Mouse (Mus musculus): ENCODE measurements at regions not wholly inside any gene's neighbourhood (a gene's known extent, or its start where the extent isn't known, plus 50 kb on each side); places are given as distances from the start of the nearest gene placed in this dataset.

DNA sequence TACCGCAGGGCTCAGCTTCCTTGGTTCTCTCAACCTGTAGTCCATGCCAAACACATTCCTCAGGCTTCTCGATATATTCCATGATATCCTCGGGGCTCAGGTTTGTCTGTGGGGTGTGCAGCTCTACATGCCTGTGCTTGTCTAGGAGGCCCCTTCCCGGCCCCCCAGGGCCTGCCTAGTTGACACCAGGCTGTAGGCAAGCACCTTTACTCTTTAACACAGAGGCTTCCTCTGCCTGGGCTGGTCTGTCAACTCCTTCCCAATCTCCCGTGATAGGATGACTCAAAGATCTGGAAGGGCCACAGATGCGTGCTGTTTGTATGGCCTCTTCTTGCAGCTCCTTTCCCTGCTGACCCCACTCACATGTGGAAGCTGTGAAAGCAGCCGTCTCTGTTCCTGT lies 150.4 kb upstream of the Adam6b start:
- no peaks in the 10 kb centered on the region for H3K9me3 ChIP-seq (replicated peaks)
- no peak overlapping the region for H3K4me3 ChIP-seq
- 59% methylated on average over 7 of the region's 7 CpGs for WGBS
- no peak overlapping the region for H3K27ac ChIP-seq
- no peaks in the 10 kb centered on the region for H3K4me1 ChIP-seq
- H3K27me3 ChIP-seq = no peaks in the 10 kb centered on the region
- H3K9ac ChIP-seq = no peak overlapping the region
- ATAC-seq (ENCODE audit: low FRiP score) = no peak
- no peaks in the 10 kb centered on the region for H3K36me3 ChIP-seq
- no peak overlapping the region for H3K4me2 ChIP-seq (replicated peaks)

DNA sequence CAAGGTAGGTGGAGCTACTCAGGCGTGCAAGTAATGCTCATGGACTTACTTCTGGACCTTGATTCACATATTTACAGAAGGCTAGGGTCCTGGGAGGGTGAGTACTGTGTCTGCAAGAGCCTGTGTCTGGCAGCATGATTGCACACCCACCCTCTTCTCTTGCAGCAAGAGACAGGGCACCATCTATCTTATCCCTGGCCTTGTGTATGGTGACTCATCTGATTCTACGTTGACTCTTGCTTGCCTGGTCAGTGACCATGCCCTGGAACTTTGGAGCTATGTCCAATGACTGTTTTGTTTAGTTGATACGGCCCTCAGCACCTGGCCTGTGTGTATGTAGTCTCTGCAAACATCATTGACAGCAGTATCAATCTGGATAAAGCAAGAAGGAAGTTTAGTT lies 148.3 kb upstream of the Adam6b start:
- 75% methylated on average over 3 of the region's 3 CpGs for WGBS
- ATAC-seq (ENCODE audit: low FRiP score) = no peak
- H3K27me3 ChIP-seq = no peaks in the 10 kb centered on the region
- no peak overlapping the region for H3K27ac ChIP-seq
- H3K4me1 ChIP-seq = no peaks in the 10 kb centered on the region
- H3K9me3 ChIP-seq (replicated peaks) = no peaks in the 10 kb centered on the region
- H3K9ac ChIP-seq = no peak overlapping the region
- no peak overlapping the region for H3K4me2 ChIP-seq (replicated peaks)
- H3K36me3 ChIP-seq = no peaks in the 10 kb centered on the region
- H3K4me3 ChIP-seq = no peak overlapping the region

DNA sequence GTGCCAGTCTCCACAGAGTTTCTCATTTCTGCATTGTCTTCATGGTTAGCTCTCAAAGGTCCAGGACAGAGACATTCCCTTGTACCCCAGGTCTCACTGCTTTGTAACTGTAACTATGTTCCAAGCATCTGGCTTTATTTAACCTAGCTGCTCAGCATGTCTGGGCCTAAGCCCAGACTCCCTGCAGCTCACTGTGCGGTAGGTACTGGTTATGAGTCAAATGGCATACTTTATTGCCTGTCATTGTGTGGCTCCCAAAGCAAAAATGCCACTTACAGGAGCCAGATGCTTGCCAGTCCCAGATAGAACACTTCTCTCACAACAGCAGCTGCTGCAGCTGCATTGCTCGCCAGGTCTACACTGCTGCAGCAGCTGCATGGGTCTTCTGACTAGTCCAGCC lies 134.2 kb upstream of the Adam6b start:
- Histone ChIP-seq H3K4me1 (no peaks in the 10 kb centered on the region), H3K27ac (no peak overlapping the region), H3K36me3 (no peaks in the 10 kb centered on the region), H3K9ac (no peak overlapping the region), H3K4me2 (replicated peaks) (no peak overlapping the region), H3K4me3 (no peak overlapping the region), H3K9me3 (replicated peaks) (no peaks in the 10 kb centered on the region), H3K27me3 (no peaks in the 10 kb centered on the region)
- ATAC-seq (ENCODE audit: low FRiP score) = no peak
- 65% methylated on average over 2 of the region's 2 CpGs for WGBS

DNA sequence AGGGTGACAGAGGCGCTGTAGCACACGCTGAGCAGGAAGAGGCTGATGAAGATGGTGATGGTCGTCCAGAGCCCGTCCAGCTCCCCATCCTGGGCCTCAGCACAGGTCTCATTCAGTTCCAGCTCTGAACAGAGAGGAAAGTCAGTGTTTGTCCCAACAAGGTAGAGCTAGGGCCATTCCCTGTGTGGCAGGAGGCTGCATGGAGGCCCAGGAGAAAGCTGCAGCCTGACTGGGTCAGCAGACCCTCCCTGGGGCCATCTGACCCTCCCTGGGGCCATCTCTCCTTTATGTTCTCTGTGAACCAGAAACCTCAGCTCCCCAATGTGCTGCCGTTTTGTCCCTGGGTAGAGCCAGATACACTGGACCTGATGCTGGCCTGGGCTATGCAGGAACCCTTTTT lies 131.2 kb upstream of the Adam6b start:
- 80% methylated on average over 5 of the region's 5 CpGs for WGBS
- no peaks in the 10 kb centered on the region for H3K27me3 ChIP-seq
- H3K9me3 ChIP-seq (replicated peaks) = no peaks in the 10 kb centered on the region
- ATAC-seq (ENCODE audit: low FRiP score) = no peak
- no peak overlapping the region for H3K27ac ChIP-seq
- H3K4me2 ChIP-seq (replicated peaks) = no peak overlapping the region
- no peaks in the 10 kb centered on the region for H3K4me1 ChIP-seq
- H3K4me3 ChIP-seq = no peak overlapping the region
- H3K9ac ChIP-seq = no peak overlapping the region
- H3K36me3 ChIP-seq = no peaks in the 10 kb centered on the region

DNA sequence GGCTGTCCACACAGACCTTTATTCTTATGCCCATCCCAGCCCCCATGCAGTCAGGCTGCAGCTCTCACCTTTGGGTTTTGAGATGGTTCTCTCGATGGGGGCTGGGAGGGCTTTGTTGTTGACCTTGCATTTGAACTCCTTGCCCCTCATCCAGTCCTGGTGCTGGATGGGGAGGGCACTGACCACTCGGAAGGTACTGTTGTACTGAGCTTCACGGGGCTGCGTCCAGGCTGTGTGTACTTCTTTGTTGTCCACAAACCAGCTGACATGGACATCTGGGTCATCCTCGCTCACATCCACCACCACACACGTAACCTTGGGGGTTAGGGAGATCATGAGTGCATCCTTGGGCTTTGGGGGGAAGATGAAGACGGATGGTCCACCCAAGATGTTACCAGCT lies 129.3 kb upstream of the Adam6b start:
- Histone ChIP-seq H3K4me1 (no peaks in the 10 kb centered on the region), H3K27ac (no peak overlapping the region), H3K27me3 (no peaks in the 10 kb centered on the region), H3K4me3 (no peak overlapping the region), H3K9ac (no peak overlapping the region), H3K36me3 (no peaks in the 10 kb centered on the region), H3K9me3 (replicated peaks) (no peaks in the 10 kb centered on the region), H3K4me2 (replicated peaks) (no peak overlapping the region)
- ATAC-seq (ENCODE audit: low FRiP score) = no peak
- whole genome bisulfite sequencing = 90% methylated on average over 7 of the region's 7 CpGs

DNA sequence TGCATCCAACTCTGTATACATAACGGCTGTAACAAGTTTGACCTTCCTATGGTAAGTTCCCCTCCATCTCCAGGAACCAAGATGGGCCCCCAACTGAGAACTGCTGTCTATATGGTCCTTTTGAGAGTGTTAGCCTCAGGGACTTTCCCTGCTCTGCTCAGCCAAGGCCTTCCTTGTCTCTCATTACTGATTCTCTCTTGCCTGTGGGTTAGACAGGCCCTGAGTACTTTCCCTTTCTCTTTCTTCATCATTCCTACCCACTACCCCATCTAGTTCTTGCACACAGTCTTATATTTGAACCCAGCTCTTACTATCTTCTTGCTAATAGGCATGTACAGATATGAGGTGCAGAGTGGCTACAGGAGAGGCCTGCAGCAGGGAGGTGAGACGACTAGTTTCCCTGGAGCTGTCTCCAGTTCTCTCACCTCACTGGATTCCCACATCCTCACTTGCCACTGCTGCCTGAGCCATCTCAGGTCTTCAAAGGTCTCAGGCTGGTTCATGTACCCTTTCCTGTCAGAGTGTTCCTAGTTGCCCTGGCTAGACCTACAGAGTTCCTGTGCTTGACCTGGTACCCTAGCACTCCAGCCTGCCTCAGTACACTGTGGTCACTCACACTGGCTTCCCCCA lies 126.8 kb upstream of the Adam6b start:
- Histone ChIP-seq H3K4me3 (no peak overlapping the region), H3K9me3 (replicated peaks) (0 out of 2 replicates have a peak, but pooled peaks cover 5% of the 10 kb centered on the region), H3K9ac (no peak overlapping the region), H3K27ac (no peak overlapping the region), H3K4me1 (no peaks in the 10 kb centered on the region), H3K36me3 (no peaks in the 10 kb centered on the region), H3K4me2 (replicated peaks) (no peak overlapping the region), H3K27me3 (no peaks in the 10 kb centered on the region)
- 65% methylated on average over 2 of the region's 2 CpGs for WGBS
- no peak for ATAC-seq (ENCODE audit: low FRiP score)

DNA sequence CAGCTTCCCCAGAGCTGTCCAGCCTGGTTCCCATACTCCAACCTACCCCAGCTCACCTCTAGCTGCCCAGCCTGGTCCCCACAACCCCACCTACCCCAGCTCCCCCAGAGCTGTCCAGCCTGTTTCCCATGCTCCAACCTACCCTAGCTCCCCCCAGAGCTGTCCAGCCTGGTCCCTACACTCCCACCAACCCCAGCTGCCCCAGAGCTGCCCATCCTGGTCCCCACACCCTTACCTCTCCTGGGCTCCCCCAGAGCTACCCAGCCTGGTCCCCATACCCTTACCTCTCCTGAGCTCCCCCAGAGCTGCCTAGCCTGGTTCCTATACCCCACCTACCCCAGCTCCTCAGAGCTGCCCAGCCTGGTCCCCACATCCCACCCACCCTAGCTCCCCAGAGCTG lies 125.3 kb upstream of the Adam6b start:
- H3K27ac ChIP-seq = no peak overlapping the region
- 0 out of 2 replicates have a peak, but pooled peaks cover 5% of the 10 kb centered on the region for H3K9me3 ChIP-seq (replicated peaks)
- no peaks in the 10 kb centered on the region for H3K36me3 ChIP-seq
- H3K27me3 ChIP-seq = no peaks in the 10 kb centered on the region
- no peak overlapping the region for H3K4me3 ChIP-seq
- H3K4me2 ChIP-seq (replicated peaks) = no peak overlapping the region
- H3K4me1 ChIP-seq = no peaks in the 10 kb centered on the region
- no peak for ATAC-seq (ENCODE audit: low FRiP score)
- no peak overlapping the region for H3K9ac ChIP-seq

DNA sequence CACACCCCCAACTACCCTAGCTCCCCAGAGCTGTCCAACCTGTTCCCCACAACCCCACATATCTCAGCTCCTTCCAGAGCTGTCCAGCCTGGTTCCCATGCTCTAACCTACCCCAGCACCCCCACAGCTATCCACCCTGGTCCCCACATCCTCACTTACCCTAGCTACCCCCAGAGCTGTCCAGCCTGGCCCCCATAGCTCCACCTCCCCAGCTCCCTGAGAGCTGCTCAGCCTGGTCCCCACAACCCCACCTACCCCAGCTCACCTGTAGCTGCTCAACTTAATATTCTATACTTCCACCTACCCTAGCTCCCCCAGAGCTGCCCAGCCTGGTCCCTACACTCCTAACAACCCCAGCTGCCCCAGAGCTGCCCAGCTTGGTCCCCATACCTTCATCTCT lies 124.9 kb upstream of the Adam6b start:
- H3K4me3 ChIP-seq = no peak overlapping the region
- no peak overlapping the region for H3K9ac ChIP-seq
- 0 out of 2 replicates have a peak, but pooled peaks cover 5% of the 10 kb centered on the region for H3K9me3 ChIP-seq (replicated peaks)
- no peaks in the 10 kb centered on the region for H3K36me3 ChIP-seq
- H3K27ac ChIP-seq = no peak overlapping the region
- H3K4me2 ChIP-seq (replicated peaks) = no peak overlapping the region
- H3K27me3 ChIP-seq = no peaks in the 10 kb centered on the region
- peak; percentile 40; the same call in 1 of the 2 replicates for ATAC-seq (ENCODE audit: low FRiP score)
- H3K4me1 ChIP-seq = no peaks in the 10 kb centered on the region

DNA sequence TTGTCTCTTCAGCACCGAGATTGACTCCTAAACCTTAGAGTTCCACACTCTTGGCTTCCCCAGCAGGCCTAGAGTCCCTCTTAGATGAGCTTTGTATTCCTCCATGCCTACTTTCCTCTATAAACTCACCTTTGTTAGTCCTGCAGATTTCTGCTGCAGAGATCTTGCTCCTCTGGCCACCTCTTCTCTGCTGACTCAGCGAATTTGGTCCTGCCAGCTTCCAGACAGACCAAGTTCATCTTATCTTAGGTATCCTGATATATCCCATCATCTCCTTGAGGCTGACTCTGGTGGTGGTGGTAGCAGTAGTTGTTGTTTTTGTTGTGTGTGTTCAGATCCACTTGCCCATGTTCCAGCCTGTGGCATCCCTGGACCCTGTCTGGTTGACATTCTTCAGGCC lies 123.5 kb upstream of the Adam6b start:
- Histone ChIP-seq H3K36me3 (no peaks in the 10 kb centered on the region), H3K4me3 (no peak overlapping the region), H3K4me1 (no peaks in the 10 kb centered on the region), H3K27ac (no peak overlapping the region), H3K9ac (no peak overlapping the region), H3K27me3 (no peaks in the 10 kb centered on the region), H3K4me2 (replicated peaks) (no peak overlapping the region), H3K9me3 (replicated peaks) (peaks cover 6% of the 10 kb centered on the region; the same call in 1 of the 2 replicates)
- ATAC-seq (ENCODE audit: low FRiP score) = no peak
- 63% methylated on average over 2 of the region's 2 CpGs for WGBS

DNA sequence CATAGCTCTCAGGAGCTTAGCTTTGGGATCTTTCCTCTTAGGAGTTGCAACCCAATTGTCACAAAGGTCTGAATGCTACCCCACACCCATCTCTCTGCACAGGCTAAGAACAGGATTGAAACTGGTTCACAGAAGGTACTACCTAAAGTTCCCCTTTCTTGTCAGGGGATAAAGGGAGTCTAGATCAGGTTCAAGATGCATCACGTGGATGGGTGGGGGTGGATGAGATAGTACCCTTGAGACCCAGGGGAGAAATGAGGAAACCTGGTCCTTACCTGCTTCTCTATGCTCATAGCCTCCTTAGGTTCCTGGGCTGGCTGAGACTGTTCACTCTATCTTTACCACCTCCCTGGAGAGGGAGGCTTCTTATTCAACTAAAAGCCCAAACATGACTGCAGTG lies 122.9 kb upstream of the Adam6b start:
- 57% methylated on average over 1 of the region's 1 CpGs for WGBS
- Histone ChIP-seq H3K4me1 (no peaks in the 10 kb centered on the region), H3K27me3 (no peaks in the 10 kb centered on the region), H3K36me3 (no peaks in the 10 kb centered on the region), H3K9me3 (replicated peaks) (peaks cover 10% of the 10 kb centered on the region; the same call in 1 of the 2 replicates), H3K9ac (no peak overlapping the region), H3K4me2 (replicated peaks) (no peak overlapping the region), H3K4me3 (no peak overlapping the region), H3K27ac (no peak overlapping the region)
- no peak for ATAC-seq (ENCODE audit: low FRiP score)

DNA sequence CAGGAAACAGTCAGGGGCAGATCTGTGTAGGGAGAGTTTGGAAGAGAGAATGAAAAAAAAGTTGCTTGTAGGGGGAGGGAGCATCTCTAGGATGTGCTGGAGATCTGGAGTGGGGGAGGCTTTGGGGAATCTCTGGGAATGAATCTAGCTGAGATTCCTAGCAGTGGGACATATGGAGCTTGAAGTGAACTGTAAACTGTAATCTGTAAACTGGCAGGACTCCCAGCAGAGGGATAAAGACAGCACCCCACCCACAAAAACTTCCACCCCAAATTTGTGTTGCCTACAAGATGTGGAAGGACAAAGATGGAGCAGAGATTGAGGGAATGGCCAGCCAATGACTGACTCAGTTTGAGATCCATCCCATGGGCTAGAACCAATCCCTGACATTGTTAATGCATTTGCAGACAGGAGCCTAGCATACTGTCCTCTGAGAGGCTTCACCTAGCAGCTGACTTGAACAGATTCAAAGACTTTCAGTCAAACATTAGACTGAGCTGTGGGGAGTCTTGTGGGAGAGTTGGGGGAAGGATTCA lies 87.7 kb upstream of the Adam6b start:
- no peak overlapping the region for H3K9ac ChIP-seq
- no peaks in the 10 kb centered on the region for H3K36me3 ChIP-seq
- H3K4me1 ChIP-seq = no peaks in the 10 kb centered on the region
- no peak overlapping the region for H3K4me3 ChIP-seq
- H3K9me3 ChIP-seq (replicated peaks) = peaks cover 15% of the 10 kb centered on the region; the same call in 1 of the 2 replicates
- H3K27me3 ChIP-seq = no peaks in the 10 kb centered on the region
- no peak overlapping the region for H3K27ac ChIP-seq
- no peak for ATAC-seq (ENCODE audit: low FRiP score)
- no peak overlapping the region for H3K4me2 ChIP-seq (replicated peaks)

DNA sequence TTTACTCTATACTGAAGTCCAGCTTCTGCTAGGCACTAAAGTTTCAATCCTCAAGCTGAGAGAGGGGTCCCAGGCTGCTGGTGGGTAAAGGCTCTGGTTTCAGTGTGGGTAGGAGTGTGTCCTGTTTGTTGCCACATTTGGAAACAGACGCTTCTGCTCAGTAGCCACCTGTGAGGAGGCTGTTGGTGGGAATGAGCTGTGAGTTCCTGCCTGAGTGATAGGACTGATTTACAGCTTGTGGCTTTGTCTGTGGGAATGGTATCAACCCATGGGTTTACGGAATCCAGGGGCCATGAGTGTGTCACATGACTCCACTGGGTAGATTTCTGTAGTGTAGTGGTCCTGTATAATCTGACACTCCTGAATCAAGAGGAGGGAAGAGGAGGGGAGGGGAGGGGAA lies 86.5 kb upstream of the Adam6b start:
- H3K9ac ChIP-seq = no peak overlapping the region
- H3K27me3 ChIP-seq = no peaks in the 10 kb centered on the region
- no peak overlapping the region for H3K27ac ChIP-seq
- H3K36me3 ChIP-seq = no peaks in the 10 kb centered on the region
- no peak for ATAC-seq (ENCODE audit: low FRiP score)
- 73% methylated on average over 2 of the region's 2 CpGs for WGBS
- 0 out of 2 replicates have a peak, but pooled peaks cover 14% of the 10 kb centered on the region for H3K9me3 ChIP-seq (replicated peaks)
- no peaks in the 10 kb centered on the region for H3K4me1 ChIP-seq
- H3K4me2 ChIP-seq (replicated peaks) = no peak overlapping the region
- H3K4me3 ChIP-seq = no peak overlapping the region

DNA sequence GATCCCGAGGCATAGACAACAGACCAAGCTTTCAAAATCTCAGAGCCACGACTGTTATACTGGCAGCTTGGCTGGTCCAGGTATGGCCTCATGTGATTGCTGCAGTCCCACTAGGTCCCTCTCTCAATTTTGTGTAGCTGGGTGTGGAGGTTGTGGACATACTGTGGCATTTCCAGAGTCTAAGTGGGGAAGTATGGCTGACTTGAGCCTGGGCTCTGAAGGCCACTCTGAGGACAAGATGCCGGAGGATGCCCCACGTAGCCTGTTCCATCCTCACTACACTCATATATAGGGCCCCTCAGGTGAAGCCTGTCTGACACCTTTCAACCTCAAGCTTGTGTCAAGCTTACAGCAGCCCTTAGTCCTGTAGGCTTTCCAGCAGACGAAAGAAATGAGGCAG lies 78.2 kb upstream of the Adam6b start:
- no peak for ATAC-seq (ENCODE audit: low FRiP score)
- Histone ChIP-seq H3K27ac (no peak overlapping the region), H3K4me2 (replicated peaks) (no peak overlapping the region), H3K27me3 (no peaks in the 10 kb centered on the region), H3K4me3 (no peak overlapping the region), H3K36me3 (no peaks in the 10 kb centered on the region), H3K9me3 (replicated peaks) (peaks cover 9% of the 10 kb centered on the region; the same call in 1 of the 2 replicates), H3K9ac (no peak overlapping the region), H3K4me1 (no peaks in the 10 kb centered on the region)
- 85% methylated on average over 5 of the region's 5 CpGs for WGBS

Data from hindbrain, embryonic 12.5 days (tissue).